Mouse (Mus musculus) mature B cell (primary cell): ENCODE data around the gene Capn7.

ENCODE experiments used
- in situ Hi-C: fragments of 300-500 bp; cut with MboI; formaldehyde crosslinking; loops from 2 replicates; pipeline ENCODE4 v1.14.3; 2019

Capn7 gene

GRCm38 (mm10) chr14:31394822-31395532 is 58.5 kb downstream of the Capn7 start:
- in situ Hi-C loops, result no loop called here

- in situ Hi-C loops, result no loop called here
Observed at GRCm38 (mm10) chr14:31395629-31396199, 59.3 kb downstream of the Capn7 start.

GRCm38 (mm10) chr14:31396428-31396827 is 60.0 kb downstream of the Capn7 start:
- in situ Hi-C loops, result no loop called here

GRCm38 (mm10) chr14:31397353-31397752 is 60.9 kb downstream of the Capn7 start:
- in situ Hi-C loops, result no loop called here

GRCm38 (mm10) chr14:31397791-31398595 is 61.6 kb downstream of the Capn7 start:
- in situ Hi-C loops, result no loop called here

GRCm38 (mm10) chr14:31398819-31399218 is 62.4 kb downstream of the Capn7 start:
- in situ Hi-C loops, result no loop called here

- in situ Hi-C loops, result no loop called here
Observed at GRCm38 (mm10) chr14:31399271-31399670, 62.8 kb downstream of the Capn7 start.

GRCm38 (mm10) chr14:31400246-31400645 is 63.8 kb downstream of the Capn7 start:
- in situ Hi-C loops, result no loop called here

GRCm38 (mm10) chr14:31400896-31401295 is 64.5 kb downstream of the Capn7 start:
- in situ Hi-C loops, result no loop called here

GRCm38 (mm10) chr14:31401918-31402427 is 65.5 kb downstream of the Capn7 start:
- in situ Hi-C loops, result no loop called here

GRCm38 (mm10) chr14:31402693-31403092 is 66.3 kb downstream of the Capn7 start:
- in situ Hi-C loops, result no loop called here

- in situ Hi-C loops, result no loop called here
Observed at GRCm38 (mm10) chr14:31403556-31403955, 67.1 kb downstream of the Capn7 start.

GRCm38 (mm10) chr14:31403995-31404394 is 67.6 kb downstream of the Capn7 start:
- in situ Hi-C loops, result no loop called here

- in situ Hi-C loops, result no loop called here
Observed at GRCm38 (mm10) chr14:31404663-31405062, 68.2 kb downstream of the Capn7 start.

GRCm38 (mm10) chr14:31405652-31406051 is 69.2 kb downstream of the Capn7 start:
- in situ Hi-C loops, result no loop called here

- in situ Hi-C loops, result no loop called here
Observed at GRCm38 (mm10) chr14:31406154-31406810, 69.8 kb downstream of the Capn7 start.

- in situ Hi-C loops, result no loop called here
Observed at GRCm38 (mm10) chr14:31407208-31407607, 70.8 kb downstream of the Capn7 start.

- in situ Hi-C loops, result no loop called here
Observed at GRCm38 (mm10) chr14:31407911-31408604, 71.6 kb downstream of the Capn7 start.

- in situ Hi-C loops, result no loop called here
Observed at GRCm38 (mm10) chr14:31408666-31409065, 72.2 kb downstream of the Capn7 start.

- in situ Hi-C loops, result no loop called here
Observed at GRCm38 (mm10) chr14:31410123-31410724, 73.8 kb downstream of the Capn7 start.

- in situ Hi-C loops, result no loop called here
Observed at GRCm38 (mm10) chr14:31410737-31411136, 74.3 kb downstream of the Capn7 start.
